Mouse (Mus musculus): ENCODE results near the gene Sds. TPM values are rescaled to one million over a fixed set of nuclear protein-coding genes. Genes with fewer than 3 reads are reported as not detected.

Gene Sds
- polyA plus RNA-seq, 1 experiment from 2014 or later, result not detected

GRCm38 (mm10) chr5:120454756-120455337 is 21.5 kb upstream of the Sds start:
- Histone ChIP-seq H3K27ac (no peak overlapping the region), H3K36me3 (no peaks in the 10 kb centered on the region), H3K9me3 (no peaks in the 10 kb centered on the region), H3K9ac (no peak overlapping the region), H3K4me2 (no peak overlapping the region), H3K4me3 (no peak overlapping the region), H3K27me3 (peaks cover 29% of the 10 kb centered on the region), H3K4me1 (no peaks in the 10 kb centered on the region)
- ATAC-seq (ENCODE audit: borderline replicate concordance, extremely low read depth, low FRiP score, low TSS enrichment), result no peak
- WGBS, result 37% methylated on average over 14 of the region's 14 CpGs

- Histone ChIP-seq H3K27ac (no peak overlapping the region), H3K4me3 (no peak overlapping the region), H3K9me3 (no peaks in the 10 kb centered on the region), H3K9ac (no peak overlapping the region), H3K4me2 (no peak overlapping the region), H3K36me3 (no peaks in the 10 kb centered on the region), H3K4me1 (no peaks in the 10 kb centered on the region), H3K27me3 (peaks cover 29% of the 10 kb centered on the region)
- ATAC-seq (ENCODE audit: borderline replicate concordance, extremely low read depth, low FRiP score, low TSS enrichment), result no peak
- WGBS, result 4% methylated on average over 1 of the region's 1 CpGs
Measured at GRCm38 (mm10) chr5:120456253-120456652, 20.1 kb upstream of the Sds start.

- no peak for ATAC-seq (ENCODE audit: borderline replicate concordance, extremely low read depth, low FRiP score, low TSS enrichment)
- peaks cover 29% of the 10 kb centered on the region for H3K27me3 ChIP-seq
- no peak overlapping the region for H3K27ac ChIP-seq
- no peaks in the 10 kb centered on the region for H3K9me3 ChIP-seq
- H3K4me3 ChIP-seq, result no peak overlapping the region
- H3K4me1 ChIP-seq, result no peaks in the 10 kb centered on the region
- no peak overlapping the region for H3K9ac ChIP-seq
- H3K36me3 ChIP-seq, result no peaks in the 10 kb centered on the region
- 43% methylated on average over 7 of the region's 7 CpGs for WGBS
- H3K4me2 ChIP-seq, result no peak overlapping the region
Measured at GRCm38 (mm10) chr5:120456841-120457554, 19.3 kb upstream of the Sds start.

- H3K27me3 ChIP-seq, result peaks cover 29% of the 10 kb centered on the region
- 6% methylated on average over 9 of the region's 9 CpGs for WGBS
- no peaks in the 10 kb centered on the region for H3K4me1 ChIP-seq
- no peak overlapping the region for H3K27ac ChIP-seq
- no peak for ATAC-seq (ENCODE audit: borderline replicate concordance, extremely low read depth, low FRiP score, low TSS enrichment)
- no peak overlapping the region for H3K9ac ChIP-seq
- H3K9me3 ChIP-seq, result no peaks in the 10 kb centered on the region
- no peaks in the 10 kb centered on the region for H3K36me3 ChIP-seq
- H3K4me2 ChIP-seq, result no peak overlapping the region
- H3K4me3 ChIP-seq, result no peak overlapping the region
Measured at GRCm38 (mm10) chr5:120457628-120458027, 18.7 kb upstream of the Sds start.

GRCm38 (mm10) chr5:120459133-120459532 is 17.2 kb upstream of the Sds start:
- H3K9ac ChIP-seq, result no peak overlapping the region
- no peaks in the 10 kb centered on the region for H3K36me3 ChIP-seq
- H3K9me3 ChIP-seq, result no peaks in the 10 kb centered on the region
- H3K27me3 ChIP-seq, result peaks cover 26% of the 10 kb centered on the region
- no peak overlapping the region for H3K4me2 ChIP-seq
- no peak overlapping the region for H3K4me3 ChIP-seq
- 67% methylated on average over 10 of the region's 10 CpGs for WGBS
- no peak overlapping the region for H3K27ac ChIP-seq
- H3K4me1 ChIP-seq, result no peaks in the 10 kb centered on the region
- no peak; the same call in 1 of the 2 replicates for ATAC-seq (ENCODE audit: borderline replicate concordance, extremely low read depth, low FRiP score, low TSS enrichment)

GRCm38 (mm10) chr5:120461902-120462301 is 14.4 kb upstream of the Sds start:
- WGBS, result 60% methylated on average over 15 of the region's 15 CpGs
- Histone ChIP-seq H3K9me3 (no peaks in the 10 kb centered on the region), H3K9ac (no peak overlapping the region), H3K4me1 (no peaks in the 10 kb centered on the region), H3K27me3 (no peaks in the 10 kb centered on the region; the same call in 1 of the 2 replicates), H3K27ac (no peak overlapping the region), H3K4me3 (no peak overlapping the region), H3K4me2 (no peak overlapping the region), H3K36me3 (no peaks in the 10 kb centered on the region)
- ATAC-seq (ENCODE audit: borderline replicate concordance, extremely low read depth, low FRiP score, low TSS enrichment), result no peak

GRCm38 (mm10) chr5:120464321-120464720 is 12.0 kb upstream of the Sds start:
- Histone ChIP-seq H3K4me1 (no peaks in the 10 kb centered on the region), H3K36me3 (no peaks in the 10 kb centered on the region), H3K27me3 (no peaks in the 10 kb centered on the region; the same call in 1 of the 2 replicates), H3K27ac (no peak overlapping the region), H3K4me2 (no peak overlapping the region), H3K9ac (no peak overlapping the region), H3K9me3 (no peaks in the 10 kb centered on the region), H3K4me3 (no peak overlapping the region)
- WGBS, result 79% methylated on average over 4 of the region's 4 CpGs
- no peak for ATAC-seq (ENCODE audit: borderline replicate concordance, extremely low read depth, low FRiP score, low TSS enrichment)

GRCm38 (mm10) chr5:120465062-120465461 is 11.3 kb upstream of the Sds start:
- no peak overlapping the region for H3K27ac ChIP-seq
- no peaks in the 10 kb centered on the region; the same call in 1 of the 2 replicates for H3K27me3 ChIP-seq
- H3K4me1 ChIP-seq, result no peaks in the 10 kb centered on the region
- 34% methylated on average over 5 of the region's 5 CpGs for WGBS
- no peaks in the 10 kb centered on the region for H3K36me3 ChIP-seq
- no peak overlapping the region for H3K4me3 ChIP-seq
- ATAC-seq (ENCODE audit: borderline replicate concordance, extremely low read depth, low FRiP score, low TSS enrichment), result no peak
- H3K9me3 ChIP-seq, result no peaks in the 10 kb centered on the region
- no peak overlapping the region for H3K9ac ChIP-seq
- H3K4me2 ChIP-seq, result no peak overlapping the region

GRCm38 (mm10) chr5:120465860-120466259 is 10.5 kb upstream of the Sds start:
- Histone ChIP-seq H3K27me3 (no peaks in the 10 kb centered on the region; the same call in 1 of the 2 replicates), H3K9ac (no peak overlapping the region), H3K36me3 (no peaks in the 10 kb centered on the region), H3K4me3 (no peak overlapping the region), H3K9me3 (no peaks in the 10 kb centered on the region), H3K4me2 (no peak overlapping the region), H3K27ac (no peak overlapping the region), H3K4me1 (no peaks in the 10 kb centered on the region)
- peak; percentile 50; the same call in 1 of the 2 replicates for ATAC-seq (ENCODE audit: borderline replicate concordance, extremely low read depth, low FRiP score, low TSS enrichment)
- WGBS, result 57% methylated on average over 6 of the region's 6 CpGs

GRCm38 (mm10) chr5:120467026-120467425 is 9.3 kb upstream of the Sds start:
- ATAC-seq (ENCODE audit: borderline replicate concordance, extremely low read depth, low FRiP score, low TSS enrichment), result no peak
- Histone ChIP-seq H3K27me3 (no peaks in the 10 kb centered on the region; the same call in 1 of the 2 replicates), H3K4me2 (peak overlapping the region; percentile 27), H3K4me3 (peak overlapping the region; percentile 16; the same call in 1 of the 2 replicates), H3K27ac (no peak overlapping the region), H3K4me1 (no peaks in the 10 kb centered on the region), H3K9me3 (no peaks in the 10 kb centered on the region), H3K36me3 (no peaks in the 10 kb centered on the region), H3K9ac (no peak overlapping the region)
- WGBS, result 7% methylated on average over 4 of the region's 4 CpGs

- no peak overlapping the region for H3K27ac ChIP-seq
- no peaks in the 10 kb centered on the region; the same call in 1 of the 2 replicates for H3K27me3 ChIP-seq
- no peaks in the 10 kb centered on the region for H3K36me3 ChIP-seq
- ATAC-seq (ENCODE audit: borderline replicate concordance, extremely low read depth, low FRiP score, low TSS enrichment), result no peak
- no peak overlapping the region for H3K4me3 ChIP-seq
- no peaks in the 10 kb centered on the region for H3K9me3 ChIP-seq
- 57% methylated on average over 5 of the region's 5 CpGs for WGBS
- no peak overlapping the region for H3K9ac ChIP-seq
- no peak overlapping the region for H3K4me2 ChIP-seq
- H3K4me1 ChIP-seq, result no peaks in the 10 kb centered on the region
Measured at GRCm38 (mm10) chr5:120468336-120468735, 8.0 kb upstream of the Sds start.

GRCm38 (mm10) chr5:120468830-120469229 is 7.5 kb upstream of the Sds start:
- Histone ChIP-seq H3K9ac (no peak overlapping the region), H3K36me3 (no peaks in the 10 kb centered on the region), H3K27ac (no peak overlapping the region), H3K4me1 (no peaks in the 10 kb centered on the region), H3K4me3 (no peak overlapping the region), H3K4me2 (no peak overlapping the region), H3K9me3 (no peaks in the 10 kb centered on the region), H3K27me3 (no peaks in the 10 kb centered on the region)
- no peak for ATAC-seq (ENCODE audit: borderline replicate concordance, extremely low read depth, low FRiP score, low TSS enrichment)
- WGBS, result 67% methylated on average over 6 of the region's 6 CpGs

Measured in lung, embryonic 15.5 days (tissue).